Mouse (Mus musculus): ENCODE measurements around the gene Gm17334.

- TF ChIP-seq HCFC1 (IDR thresholded peaks at IDR 0.05; ENCODE audit: low read depth, low read length) = no peak
- no peak for TF ChIP-seq ZNF384 (IDR thresholded peaks at IDR 0.05; ENCODE audit: low read depth, low read length)
Observed at GRCm38 (mm10) chr11:53780262-53780661, 7.3 kb upstream of the Gm17334 start.

Measured in MEL (cell line).